Mouse (Mus musculus): ENCODE data around the gene Opa3. TPM values are rescaled to one million over a fixed set of nuclear protein-coding genes. Genes with fewer than 3 reads are reported as not detected.

Gene Opa3
- polyA plus RNA-seq, 1 experiment from 2014 or later, result 41.8 TPM

DNA sequence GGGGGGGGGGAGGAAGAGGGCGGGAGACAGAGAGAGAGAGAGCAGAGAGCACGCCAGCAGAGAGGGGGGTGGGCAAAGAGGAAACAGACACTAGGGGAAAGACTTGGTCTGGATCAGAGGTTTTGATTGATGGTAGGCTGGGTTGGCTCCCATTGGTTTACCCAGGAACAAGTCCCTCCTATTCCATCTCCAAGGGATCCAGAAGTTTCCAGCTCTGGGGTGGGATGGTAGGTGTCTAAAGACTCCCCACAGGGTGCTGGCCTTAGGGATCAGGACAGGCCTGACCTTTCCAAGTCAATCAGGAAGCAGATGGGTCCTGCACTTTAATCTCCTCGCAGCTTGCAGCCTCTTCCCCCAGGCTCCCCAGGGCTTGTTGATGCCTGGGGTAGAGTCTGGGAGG lies 10.2 kb upstream of the Opa3 start:
- Histone ChIP-seq H3K9ac (replicated peaks) (no peak overlapping the region), H3K27ac (replicated peaks) (no peak overlapping the region), H3K4me1 (no peaks in the 10 kb centered on the region; the same call in 1 of the 2 replicates), H3K4me3 (no peak overlapping the region), H3K9me3 (no peaks in the 10 kb centered on the region), H3K27me3 (peaks cover 16% of the 10 kb centered on the region), H3K4me2 (replicated peaks) (no peak overlapping the region), H3K36me3 (0 out of 2 replicates have a peak, but pooled peaks cover 6% of the 10 kb centered on the region)
- no peak for ATAC-seq (ENCODE audit: low FRiP score, low read depth)
- WGBS, result 3% methylated on average over 2 of the region's 3 CpGs

DNA sequence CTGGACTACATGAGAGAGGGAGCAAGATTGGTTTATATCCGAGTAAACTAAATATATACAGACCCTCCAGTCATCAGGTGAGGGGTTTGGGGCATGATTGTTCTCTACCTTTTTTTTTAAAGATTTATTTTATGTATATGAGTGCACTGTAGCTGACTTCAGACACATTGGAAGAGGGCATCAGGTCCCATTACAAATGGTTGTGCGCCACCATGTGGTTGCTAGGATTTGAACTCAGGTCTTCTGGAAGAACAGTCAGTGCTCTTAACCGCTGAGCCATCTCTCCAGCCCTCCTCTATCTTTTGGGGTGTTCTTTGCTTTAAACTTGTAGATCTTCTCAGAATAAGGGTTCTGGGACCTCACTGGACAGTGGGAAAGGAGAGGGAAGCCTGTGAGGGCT lies 8.1 kb upstream of the Opa3 start:
- no peaks in the 10 kb centered on the region for H3K4me1 ChIP-seq
- no peak overlapping the region for H3K9ac ChIP-seq (replicated peaks)

DNA sequence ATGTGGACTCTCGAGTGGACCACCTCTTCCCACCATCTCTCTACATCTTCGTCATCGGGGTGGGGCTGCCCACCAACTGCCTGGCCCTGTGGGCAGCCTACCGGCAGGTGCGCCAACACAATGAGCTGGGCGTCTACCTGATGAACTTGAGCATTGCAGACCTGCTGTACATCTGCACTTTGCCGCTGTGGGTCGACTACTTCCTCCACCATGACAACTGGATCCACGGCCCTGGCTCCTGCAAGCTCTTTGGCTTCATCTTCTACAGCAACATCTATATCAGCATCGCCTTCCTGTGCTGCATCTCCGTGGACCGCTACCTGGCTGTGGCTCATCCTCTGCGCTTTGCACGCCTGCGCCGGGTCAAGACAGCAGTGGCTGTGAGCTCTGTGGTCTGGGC lies 5.9 kb upstream of the Opa3 start:
- 98% methylated on average over 16 of the region's 16 CpGs for WGBS
- H3K9ac ChIP-seq (replicated peaks), result no peak overlapping the region

More for the DNA sequence above, 8.1 kb upstream of the Opa3 start:
- Histone ChIP-seq H3K27me3 (no peaks in the 10 kb centered on the region), H3K27ac (replicated peaks) (no peak overlapping the region), H3K4me3 (no peak overlapping the region), H3K9me3 (no peaks in the 10 kb centered on the region), H3K4me2 (replicated peaks) (no peak overlapping the region), H3K36me3 (0 out of 2 replicates have a peak, but pooled peaks cover 8% of the 10 kb centered on the region)
- ATAC-seq (ENCODE audit: low FRiP score, low read depth), result no peak
- 67% methylated on average over 3 of the region's 3 CpGs for WGBS

GRCm38 (mm10) chr7:19222875-19223274 lies 5.3 kb upstream of the Opa3 start:
- Histone ChIP-seq H3K36me3 (peaks cover 17% of the 10 kb centered on the region; the same call in 1 of the 2 replicates), H3K9me3 (no peaks in the 10 kb centered on the region), H3K27me3 (no peaks in the 10 kb centered on the region), H3K27ac (replicated peaks) (no peak overlapping the region), H3K4me2 (replicated peaks) (no peak overlapping the region), H3K9ac (replicated peaks) (no peak overlapping the region), H3K4me3 (no peak overlapping the region), H3K4me1 (peaks cover 10% of the 10 kb centered on the region)
- ATAC-seq (ENCODE audit: low FRiP score, low read depth), result no peak
- WGBS, result 91% methylated on average over 14 of the region's 14 CpGs

More for the DNA sequence above, 5.9 kb upstream of the Opa3 start:
- Histone ChIP-seq H3K4me2 (replicated peaks) (no peak overlapping the region), H3K9me3 (no peaks in the 10 kb centered on the region), H3K27me3 (no peaks in the 10 kb centered on the region), H3K27ac (replicated peaks) (no peak overlapping the region), H3K4me3 (no peak overlapping the region), H3K4me1 (peaks cover 7% of the 10 kb centered on the region), H3K36me3 (peaks cover 17% of the 10 kb centered on the region; the same call in 1 of the 2 replicates)
- no peak for ATAC-seq (ENCODE audit: low FRiP score, low read depth)

GRCm38 (mm10) chr7:19224933-19225332 lies 3.2 kb upstream of the Opa3 start:
- 82% methylated on average over 3 of the region's 4 CpGs for WGBS
- Histone ChIP-seq H3K36me3 (peaks cover 17% of the 10 kb centered on the region; the same call in 1 of the 2 replicates), H3K4me1 (peaks cover 17% of the 10 kb centered on the region), H3K27me3 (no peaks in the 10 kb centered on the region), H3K4me3 (no peak overlapping the region), H3K4me2 (replicated peaks) (no peak overlapping the region), H3K27ac (replicated peaks) (no peak overlapping the region), H3K9ac (replicated peaks) (no peak overlapping the region), H3K9me3 (no peaks in the 10 kb centered on the region)
- no peak for ATAC-seq (ENCODE audit: low FRiP score, low read depth)

GRCm38 (mm10) chr7:19226817-19227797 lies 1.0 kb upstream of the Opa3 start:
- peak overlapping the region; percentile 99 for H3K27ac ChIP-seq (replicated peaks)
- WGBS, result 22% methylated on average over 20 of the region's 20 CpGs

GRCm38 (mm10) chr7:19228793-19229148 lies 637 bp downstream of the Opa3 start:
- H3K36me3 ChIP-seq, result peaks cover 19% of the 10 kb centered on the region; the same call in 1 of the 2 replicates
- no peaks in the 10 kb centered on the region for H3K9me3 ChIP-seq
- H3K27me3 ChIP-seq, result no peaks in the 10 kb centered on the region
- WGBS, result 0% methylated on average over 14 of the region's 14 CpGs
- H3K9ac ChIP-seq (replicated peaks), result peak overlapping the region; percentile 72
- H3K27ac ChIP-seq (replicated peaks), result peak overlapping the region; percentile 78
- peak overlapping the region; percentile 66 for H3K4me3 ChIP-seq
- peaks cover 18% of the 10 kb centered on the region for H3K4me1 ChIP-seq
- no peak for ATAC-seq (ENCODE audit: low FRiP score, low read depth)
- peak overlapping the region; percentile 84 for H3K4me2 ChIP-seq (replicated peaks)

More at GRCm38 (mm10) chr7:19226817-19227797, 1.0 kb upstream of the Opa3 start:
- Histone ChIP-seq H3K9me3 (no peaks in the 10 kb centered on the region), H3K4me1 (peaks cover 18% of the 10 kb centered on the region), H3K9ac (replicated peaks) (peak overlapping the region; percentile 77), H3K4me2 (replicated peaks) (peak overlapping the region; percentile 80), H3K4me3 (peak overlapping the region; percentile 66), H3K27me3 (no peaks in the 10 kb centered on the region), H3K36me3 (peaks cover 19% of the 10 kb centered on the region; the same call in 1 of the 2 replicates)
- ATAC-seq (ENCODE audit: low FRiP score, low read depth), result peak; percentile 45

DNA sequence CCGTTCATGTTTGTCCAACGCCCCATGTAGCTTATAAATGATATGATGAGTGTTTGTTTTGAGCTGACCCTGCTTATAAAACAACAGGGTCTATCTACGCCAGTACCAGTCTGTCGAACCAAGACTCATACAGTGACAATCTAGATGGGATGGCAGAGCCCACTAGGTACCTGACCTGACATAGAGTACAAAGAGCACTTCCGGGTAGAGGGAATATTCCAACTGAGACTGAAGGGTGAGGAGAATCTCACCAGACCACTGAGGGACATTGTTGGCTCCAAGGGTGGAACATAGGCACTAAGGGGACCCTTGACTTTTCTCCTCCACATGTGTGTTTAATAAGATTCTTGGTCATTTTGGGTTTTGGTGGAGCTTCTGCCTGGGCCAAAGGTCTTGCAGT lies 1.3 kb downstream of the Opa3 start:
- H3K27me3 ChIP-seq, result no peaks in the 10 kb centered on the region
- WGBS, result 45% methylated on average over 5 of the region's 5 CpGs
- H3K4me1 ChIP-seq, result peaks cover 18% of the 10 kb centered on the region
- H3K9ac ChIP-seq (replicated peaks), result peak overlapping the region; percentile 72
- peaks cover 19% of the 10 kb centered on the region; the same call in 1 of the 2 replicates for H3K36me3 ChIP-seq
- peak overlapping the region; percentile 84 for H3K4me2 ChIP-seq (replicated peaks)
- peak overlapping the region; percentile 78 for H3K27ac ChIP-seq (replicated peaks)
- H3K9me3 ChIP-seq, result no peaks in the 10 kb centered on the region
- peak overlapping the region; percentile 66 for H3K4me3 ChIP-seq
- ATAC-seq (ENCODE audit: low FRiP score, low read depth), result no peak

- 96% methylated on average over 2 of the region's 2 CpGs for WGBS
- Histone ChIP-seq H3K9ac (replicated peaks) (peak overlapping the region; percentile 72; the same call in 1 of the 2 replicates), H3K27ac (replicated peaks) (no peak overlapping the region), H3K4me3 (peak overlapping the region; percentile 66; the same call in 1 of the 2 replicates), H3K27me3 (no peaks in the 10 kb centered on the region), H3K36me3 (peaks cover 16% of the 10 kb centered on the region; the same call in 1 of the 2 replicates), H3K4me1 (peaks cover 18% of the 10 kb centered on the region), H3K9me3 (no peaks in the 10 kb centered on the region), H3K4me2 (replicated peaks) (peak overlapping the region; percentile 84)
- ATAC-seq (ENCODE audit: low FRiP score, low read depth), result no peak
Observed at GRCm38 (mm10) chr7:19230041-19230580, 2.0 kb downstream of the Opa3 start.

GRCm38 (mm10) chr7:19230899-19231298 lies 2.8 kb downstream of the Opa3 start:
- H3K9me3 ChIP-seq, result no peaks in the 10 kb centered on the region
- H3K27ac ChIP-seq (replicated peaks), result no peak overlapping the region
- H3K4me3 ChIP-seq, result no peak overlapping the region
- no peaks in the 10 kb centered on the region for H3K27me3 ChIP-seq
- no peak for ATAC-seq (ENCODE audit: low FRiP score, low read depth)
- WGBS, result 96% methylated on average over 5 of the region's 5 CpGs
- H3K36me3 ChIP-seq, result peaks cover 8% of the 10 kb centered on the region; the same call in 1 of the 2 replicates
- H3K4me1 ChIP-seq, result peaks cover 18% of the 10 kb centered on the region
- 0 out of 2 replicates have a peak overlapping the region, but pooled peaks have one; percentile 4 for H3K9ac ChIP-seq (replicated peaks)
- H3K4me2 ChIP-seq (replicated peaks), result no peak overlapping the region

GRCm38 (mm10) chr7:19231849-19232248 lies 3.7 kb downstream of the Opa3 start:
- no peaks in the 10 kb centered on the region for H3K27me3 ChIP-seq
- no peak overlapping the region for H3K4me3 ChIP-seq
- H3K9ac ChIP-seq (replicated peaks), result no peak overlapping the region
- no peaks in the 10 kb centered on the region for H3K9me3 ChIP-seq
- H3K4me1 ChIP-seq, result peaks cover 15% of the 10 kb centered on the region
- WGBS, result 93% methylated on average over 3 of the region's 3 CpGs
- H3K36me3 ChIP-seq, result peaks cover 7% of the 10 kb centered on the region; the same call in 1 of the 2 replicates
- no peak for ATAC-seq (ENCODE audit: low FRiP score, low read depth)
- no peak overlapping the region for H3K27ac ChIP-seq (replicated peaks)
- H3K4me2 ChIP-seq (replicated peaks), result no peak overlapping the region

GRCm38 (mm10) chr7:19234652-19235051 lies 6.5 kb downstream of the Opa3 start:
- no peak overlapping the region for H3K9ac ChIP-seq (replicated peaks)
- H3K4me3 ChIP-seq, result no peak overlapping the region
- H3K4me2 ChIP-seq (replicated peaks), result no peak overlapping the region
- 83% methylated on average over 5 of the region's 5 CpGs for WGBS
- no peak overlapping the region for H3K27ac ChIP-seq (replicated peaks)
- ATAC-seq (ENCODE audit: low FRiP score, low read depth), result no peak
- H3K4me1 ChIP-seq, result peaks cover 3% of the 10 kb centered on the region
- no peaks in the 10 kb centered on the region for H3K27me3 ChIP-seq
- peaks cover 7% of the 10 kb centered on the region; the same call in 1 of the 2 replicates for H3K36me3 ChIP-seq
- H3K9me3 ChIP-seq, result no peaks in the 10 kb centered on the region
